Mouse (Mus musculus) spleen, adult 2 months (tissue): ENCODE data around the gene Smg7. TPM values are rescaled to one million over a fixed set of nuclear protein-coding genes. Genes with fewer than 3 reads are reported as not detected.

Experiments used
- DNase-seq, 2 experiments: peaks; one replicate each; pipeline versions ENCODE4 v3.0.0 to v3.0.0-alpha.2; 2012 to 2021; ENCODE audit warnings: low spot score in 2 of 2, low read depth in 1 of 2
- H3K27ac ChIP-seq: fragments of 200-500 bp; 2 replicates; pipeline ENCODE4 v1.5.1; 2012; ENCODE audit warnings: low read length, inconsistent platforms; ENCODE audit not compliant: insufficient read depth
- H3K27me3 ChIP-seq: fragments of 200-500 bp; 2 replicates; pipeline ENCODE4 v1.6.1; 2012; ENCODE audit warnings: mild to moderate bottlenecking, moderate library complexity, low read length, inconsistent platforms; ENCODE audit not compliant: control insufficient read depth, insufficient read depth
- H3K36me3 ChIP-seq: fragments of 200-500 bp; 2 replicates; pipeline ENCODE4 v1.6.1; 2012; ENCODE audit warnings: mild to moderate bottlenecking, low read length, inconsistent platforms; ENCODE audit not compliant: control insufficient read depth, insufficient read depth
- H3K4me1 ChIP-seq: fragments of 200-500 bp; 2 replicates; pipeline ENCODE4 v1.6.1; 2011; ENCODE audit warnings: inconsistent platforms; ENCODE audit not compliant: control insufficient read depth, insufficient read depth, insufficient read length
- H3K4me3 ChIP-seq: fragments of 200-500 bp; 2 replicates; pipeline ENCODE4 v1.5.1; 2011; ENCODE audit warnings: mild to moderate bottlenecking, inconsistent platforms; ENCODE audit not compliant: insufficient read depth, insufficient read length; ENCODE audit errors: extremely low read depth
- CTCF ChIP-seq: fragments of 200-500 bp; IDR thresholded peaks from 2 replicates; pipeline ENCODE4 v1.5.1; 2011; ENCODE audit warnings: mild to moderate bottlenecking, inconsistent platforms; ENCODE audit not compliant: insufficient read depth, insufficient read length, insufficient replicate concordance; ENCODE audit errors: extremely low read depth
- POLR2A ChIP-seq: fragments of 200-500 bp; IDR thresholded peaks from 2 replicates; pipeline ENCODE4 v1.6.1; 2011; ENCODE audit warnings: low read depth, low read length, inconsistent platforms
- WGBS: fragments of 180-500 bp; shearing (Covaris S2); methylation state at CpG from one replicate; pipeline ENCODE4 v1.1.7; 2018; 5-methylcytosine and 5-hydroxymethylcytosine counted together
- polyA plus RNA-seq: library from polyadenylated mRNA; depleted of rRNA; stranded (reverse); fragments of >200 nt; gene quantifications from 2 replicates; pipeline ENCODE4 v1.2.3, GENCODE M21; 2012

Smg7 gene
- polyA plus RNA-seq, 1 experiment, result 30.7 TPM

DNA sequence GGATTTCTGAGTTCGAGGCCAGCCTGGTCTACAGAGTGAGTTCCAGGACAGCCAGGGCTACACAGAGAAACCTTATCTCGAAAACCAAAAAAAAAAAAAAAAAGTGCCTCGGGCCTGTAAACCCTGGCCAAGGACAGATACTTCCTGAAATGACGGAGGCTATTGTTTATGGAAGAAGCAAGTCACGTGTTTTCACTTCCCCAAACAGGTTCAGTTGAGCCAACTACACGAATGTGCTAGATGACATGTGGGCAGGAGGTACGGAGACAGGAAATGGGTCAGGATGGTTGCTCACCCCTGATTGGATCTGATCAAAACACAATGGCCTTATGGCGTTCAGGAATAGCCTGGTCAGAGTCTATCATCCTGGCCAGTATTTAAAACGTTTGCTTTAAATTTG is 104.3 kb downstream of the Smg7 start:
- H3K27ac ChIP-seq, result peak overlapping the region; percentile 49
- DNase-seq, result peak; percentile 30 to 90
- no peaks in the 10 kb centered on the region for H3K27me3 ChIP-seq
- H3K4me3 ChIP-seq, result no peak overlapping the region
- WGBS, result 18% methylated on average over 9 of the region's 9 CpGs
- TF ChIP-seq CTCF, result no peak
- TF ChIP-seq POLR2A, result no peak
- no peaks in the 10 kb centered on the region for H3K36me3 ChIP-seq
- peaks cover 10% of the 10 kb centered on the region; the same call in 1 of the 2 replicates for H3K4me1 ChIP-seq

DNA sequence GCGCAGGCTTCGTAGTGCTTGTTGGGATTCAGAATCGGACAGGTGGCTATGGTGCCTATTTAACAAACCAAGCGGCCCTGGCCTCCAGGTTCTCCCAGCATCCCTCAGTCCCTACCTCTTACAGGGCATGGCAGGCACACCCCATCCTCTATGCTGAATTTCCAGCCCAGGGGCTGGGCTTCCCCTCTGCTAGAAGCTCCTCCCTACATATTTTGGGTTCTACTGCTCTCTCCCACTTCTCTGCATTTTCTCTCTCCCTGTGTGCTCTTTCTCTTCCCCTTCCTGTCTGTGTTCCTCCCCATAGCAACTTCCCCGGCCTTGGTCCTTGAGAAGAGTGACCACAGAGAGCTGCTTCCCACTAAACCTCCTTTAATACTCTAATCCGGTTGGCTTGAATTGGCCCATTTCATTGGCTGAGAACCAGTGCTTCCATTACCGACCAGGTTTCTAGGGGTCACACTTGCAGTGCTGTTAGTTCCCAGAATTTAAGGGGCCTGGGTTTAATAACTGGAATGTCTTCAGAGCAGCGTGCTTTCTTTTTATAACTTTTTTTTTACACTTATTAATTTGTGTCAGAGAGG is 105.7 kb downstream of the Smg7 start:
- Histone ChIP-seq H3K4me1 (peaks cover 10% of the 10 kb centered on the region; the same call in 1 of the 2 replicates), H3K27me3 (no peaks in the 10 kb centered on the region), H3K27ac (0 out of 2 replicates have a peak overlapping the region, but pooled peaks have one; percentile 15), H3K36me3 (no peaks in the 10 kb centered on the region), H3K4me3 (no peak overlapping the region)
- 85% methylated on average over 8 of the region's 8 CpGs for WGBS
- no peak for TF ChIP-seq CTCF
- no peak for TF ChIP-seq POLR2A
- no peak for DNase-seq

DNA sequence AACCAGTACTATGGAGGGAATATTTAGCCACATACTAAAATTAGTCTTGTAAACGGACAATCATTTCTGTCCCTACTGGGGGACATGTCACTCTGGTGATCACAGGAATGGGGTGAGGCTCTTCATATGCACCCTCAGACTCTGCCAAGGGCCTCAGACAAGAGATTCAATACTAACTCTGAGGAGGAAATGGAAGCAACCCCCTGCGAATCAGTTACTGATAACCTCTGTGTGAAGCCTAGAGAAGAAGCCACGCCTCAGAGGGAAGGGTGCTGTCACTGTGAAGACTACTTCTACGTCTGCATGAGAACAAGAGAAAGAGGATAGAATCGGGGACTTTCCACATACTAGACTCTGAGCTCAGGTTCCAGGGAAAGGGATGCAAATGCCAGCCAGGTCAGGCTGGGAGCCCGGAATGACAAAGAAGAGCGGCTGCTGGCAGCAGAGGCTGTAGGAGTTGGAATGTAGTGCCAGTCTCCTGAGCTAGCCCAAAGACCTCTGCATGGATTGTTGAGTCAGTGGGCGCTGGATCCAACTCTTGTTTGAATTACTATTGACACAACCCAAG is 106.7 kb downstream of the Smg7 start:
- Histone ChIP-seq H3K4me3 (no peak overlapping the region), H3K4me1 (peaks cover 10% of the 10 kb centered on the region; the same call in 1 of the 2 replicates), H3K27ac (no peak overlapping the region), H3K36me3 (no peaks in the 10 kb centered on the region), H3K27me3 (no peaks in the 10 kb centered on the region)
- 72% methylated on average over 8 of the region's 8 CpGs for WGBS
- DNase-seq, result no peak
- no peak for TF ChIP-seq CTCF
- TF ChIP-seq POLR2A, result no peak

DNA sequence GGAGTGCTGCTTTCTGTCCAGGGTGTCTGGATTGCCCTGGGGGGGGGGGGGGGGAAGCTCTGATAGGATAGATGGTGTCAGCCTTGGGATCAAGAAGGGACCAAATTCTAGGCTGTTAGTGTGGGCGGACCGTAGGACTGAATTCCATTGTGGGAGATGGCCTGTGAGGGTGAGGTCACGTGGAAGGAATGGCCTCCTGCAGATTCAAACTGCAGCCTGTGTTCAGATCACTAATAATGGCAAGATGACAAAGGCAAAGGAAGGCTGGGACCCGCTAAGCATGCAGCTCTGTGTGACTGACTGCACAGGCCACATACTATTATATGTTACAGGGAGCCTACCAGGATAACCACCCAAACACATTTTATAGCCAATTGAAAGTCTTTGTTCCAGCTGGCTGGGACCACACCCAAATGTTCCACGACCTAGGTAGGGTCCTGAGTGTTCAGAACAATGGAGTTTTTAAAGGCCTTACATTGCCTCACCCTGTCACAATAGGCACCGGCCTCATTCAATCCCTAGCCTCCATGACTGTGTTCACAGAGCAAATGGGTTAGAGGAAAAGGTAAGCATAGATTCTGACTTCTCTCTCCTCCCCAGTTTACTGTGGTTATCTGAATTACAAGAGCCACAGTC is 108.8 kb downstream of the Smg7 start:
- 83% methylated on average over 6 of the region's 6 CpGs for WGBS
- no peak for TF ChIP-seq POLR2A
- no peak for TF ChIP-seq CTCF
- Histone ChIP-seq H3K27me3 (no peaks in the 10 kb centered on the region), H3K4me1 (peaks cover 9% of the 10 kb centered on the region; the same call in 1 of the 2 replicates), H3K36me3 (no peaks in the 10 kb centered on the region), H3K4me3 (no peak overlapping the region), H3K27ac (no peak overlapping the region)
- no peak for DNase-seq

DNA sequence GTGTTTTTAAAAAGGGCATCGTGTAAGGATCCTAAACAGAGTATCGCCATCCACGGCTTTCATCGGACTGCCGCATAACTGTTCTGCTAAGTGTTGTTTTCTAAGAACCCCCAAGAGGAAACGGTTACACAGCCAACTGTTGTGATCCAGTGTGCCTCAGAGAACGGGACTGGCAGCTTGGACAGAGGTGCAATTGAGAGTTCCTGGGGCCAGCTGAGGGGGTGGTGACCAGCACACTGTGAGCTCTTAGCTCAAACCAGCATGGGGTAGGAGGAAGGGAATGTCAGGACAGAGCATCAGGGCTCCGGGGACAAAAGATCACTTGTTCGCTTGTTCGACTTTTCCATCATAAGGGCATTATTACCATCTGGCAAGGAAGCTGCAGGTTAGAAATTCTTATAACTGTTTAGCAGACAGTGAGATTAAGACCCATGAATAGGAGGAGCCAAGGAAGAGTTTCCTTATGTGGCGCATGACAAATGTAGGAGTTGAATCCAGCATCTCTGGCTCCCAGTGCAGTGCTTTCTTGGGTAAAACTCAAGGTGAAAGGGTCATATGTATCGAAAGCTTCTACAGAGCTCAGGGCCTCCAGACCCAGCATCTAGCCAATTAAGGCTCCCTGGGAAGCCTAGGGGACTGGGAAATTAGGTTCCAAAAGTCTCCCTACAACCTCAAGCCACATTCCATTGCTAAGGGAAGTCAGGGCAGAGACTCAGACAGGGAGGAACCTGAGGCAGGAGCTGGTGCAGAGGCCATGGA is 109.5 kb downstream of the Smg7 start:
- no peak for DNase-seq
- Histone ChIP-seq H3K4me3 (no peak overlapping the region), H3K27ac (no peak overlapping the region), H3K27me3 (no peaks in the 10 kb centered on the region), H3K36me3 (no peaks in the 10 kb centered on the region), H3K4me1 (peaks cover 7% of the 10 kb centered on the region; the same call in 1 of the 2 replicates)
- WGBS, result 81% methylated on average over 12 of the region's 12 CpGs
- TF ChIP-seq POLR2A (no peak), CTCF (no peak)

DNA sequence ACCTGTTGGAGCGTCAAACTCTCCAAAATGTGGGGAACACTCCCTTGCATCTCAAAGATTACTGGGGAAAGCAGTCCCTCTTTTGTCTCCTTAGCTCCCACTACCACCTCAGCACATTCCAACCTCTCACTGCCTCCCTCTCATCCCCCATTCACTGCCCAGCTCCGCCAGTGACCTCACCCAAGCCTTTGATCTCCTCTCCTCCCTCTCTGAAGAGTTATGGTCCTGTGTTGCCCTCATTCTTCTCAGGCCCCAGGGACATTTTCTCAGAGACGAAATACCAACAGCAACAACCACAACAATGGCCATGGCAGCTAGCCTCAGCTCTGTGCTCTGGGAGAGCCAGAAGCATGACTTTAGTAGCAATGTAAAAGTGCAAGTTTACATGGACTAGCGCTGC is 111.2 kb downstream of the Smg7 start:
- Histone ChIP-seq H3K27me3 (no peaks in the 10 kb centered on the region), H3K4me3 (no peak overlapping the region), H3K4me1 (no peaks in the 10 kb centered on the region; the same call in 1 of the 2 replicates), H3K36me3 (no peaks in the 10 kb centered on the region), H3K27ac (no peak overlapping the region)
- TF ChIP-seq CTCF, result no peak
- no peak for TF ChIP-seq POLR2A
- 82% methylated on average over 4 of the region's 4 CpGs for WGBS
- DNase-seq, result no peak

DNA sequence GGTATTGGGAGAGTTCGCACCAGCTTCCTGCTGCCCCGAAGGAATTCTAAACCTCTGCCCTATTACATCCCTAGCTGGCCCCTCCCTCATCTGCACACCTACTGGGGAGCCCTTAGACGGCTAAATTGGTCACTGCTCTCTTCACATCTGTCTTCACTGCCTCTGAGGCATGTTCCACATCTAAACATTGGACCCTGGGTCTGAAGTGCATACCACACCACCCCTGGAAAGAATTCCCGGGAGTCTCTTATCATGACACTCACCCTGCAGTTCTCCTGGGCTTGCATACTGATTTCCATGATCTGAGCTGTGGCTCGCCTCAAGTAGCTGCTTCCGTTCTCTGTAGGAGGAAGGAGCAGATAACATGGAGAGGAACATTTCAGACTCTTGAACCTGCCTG is 111.6 kb downstream of the Smg7 start:
- Histone ChIP-seq H3K36me3 (no peaks in the 10 kb centered on the region), H3K4me3 (no peak overlapping the region), H3K27ac (no peak overlapping the region), H3K4me1 (no peaks in the 10 kb centered on the region; the same call in 1 of the 2 replicates), H3K27me3 (no peaks in the 10 kb centered on the region)
- no peak for DNase-seq
- 52% methylated on average over 6 of the region's 6 CpGs for WGBS
- TF ChIP-seq POLR2A (no peak), CTCF (no peak)
